Mouse (Mus musculus) ES-E14 (cell line): ENCODE data around the gene Ptx4. TPM values are rescaled to one million over a fixed set of nuclear protein-coding genes. Genes with fewer than 3 reads are reported as not detected.

Experiments used
- DNase-seq: peaks from one replicate; pipeline ENCODE4 v3.0.0-alpha.2; 2013; ENCODE audit warnings: low read depth, low spot score
- H3K27ac ChIP-seq: 2 replicates; pipeline ENCODE4 v1.5.1; 2012; ENCODE audit warnings: low read depth, mild to moderate bottlenecking, low read length, moderate library complexity, mixed read lengths; ENCODE audit not compliant: poor library complexity, insufficient read depth, severe bottlenecking
- H3K36me3 ChIP-seq: 2 replicates; pipeline ENCODE4 v1.6.1; 2012; ENCODE audit warnings: mild to moderate bottlenecking, low read length, moderate library complexity, mixed read lengths; ENCODE audit not compliant: control insufficient read depth, poor library complexity, insufficient read depth, severe bottlenecking
- H3K4me1 ChIP-seq, 2 experiments: fragments of 150-350 bp in 1 of 2; sonication (generic) in 1 of 2; 2 replicates each; pipeline ENCODE4 v1.6.1; 2012; ENCODE audit warnings: low read length in 2 of 2, mild to moderate bottlenecking in 1 of 2, mixed read lengths in 1 of 2; ENCODE audit not compliant: control insufficient read depth in 2 of 2, insufficient read depth in 2 of 2, poor library complexity in 1 of 2
- H3K4me3 ChIP-seq, 2 experiments: fragments of 150-350 bp in 1 of 2; sonication (generic) in 1 of 2; 2 replicates each; pipeline ENCODE4 v1.5.1; 2012; ENCODE audit warnings: low read length in 2 of 2, low read depth in 1 of 2, mild to moderate bottlenecking in 1 of 2, mixed read lengths in 1 of 2; ENCODE audit not compliant: insufficient read depth in 1 of 2, poor library complexity in 1 of 2, severe bottlenecking in 1 of 2
- H3K9ac ChIP-seq: 2 replicates; pipeline ENCODE4 v1.6.1; 2012; ENCODE audit warnings: low read depth, mild to moderate bottlenecking, low read length, mixed read lengths; ENCODE audit not compliant: poor library complexity, insufficient read depth, severe bottlenecking
- H3K9me3 ChIP-seq: fragments of 150-350 bp; sonication (generic); 2 replicates; pipeline ENCODE4 v1.6.1; 2012; ENCODE audit warnings: low read depth, mild to moderate bottlenecking, low read length; ENCODE audit not compliant: control insufficient read depth, insufficient read depth
- CHD2 ChIP-seq: IDR thresholded peaks from 2 replicates; pipeline ENCODE4 v1.6.1; 2014; ENCODE audit warnings: mild to moderate bottlenecking, low read depth, low read length, inconsistent platforms
- HCFC1 ChIP-seq: IDR thresholded peaks from 2 replicates; pipeline ENCODE4 v1.6.1; 2012; ENCODE audit warnings: low read length, inconsistent platforms, borderline replicate concordance; ENCODE audit not compliant: insufficient read depth
- MAFK ChIP-seq: IDR thresholded peaks from 2 replicates; pipeline ENCODE4 v1.6.1; 2014; ENCODE audit warnings: mild to moderate bottlenecking, low read depth, low read length, inconsistent platforms; ENCODE audit not compliant: insufficient read depth
- ZC3H11A ChIP-seq: IDR thresholded peaks from 2 replicates; pipeline ENCODE4 v1.6.1; 2012; ENCODE audit warnings: low read depth, mild to moderate bottlenecking, inconsistent platforms, low read length, borderline replicate concordance
- ZNF384 ChIP-seq: IDR thresholded peaks from 2 replicates; pipeline ENCODE4 v1.6.1; 2012; ENCODE audit warnings: low read depth, low read length, inconsistent platforms
- in situ Hi-C, 2 experiments: fragments of 600-800 bp; cut with MboI; formaldehyde crosslinking; loops; one replicate each; pipeline ENCODE4 v1.15.1; 2025; ENCODE audit warnings: low sequenced_read_pairs in 2 of 2, inconsistent platforms in 1 of 2; ENCODE audit not compliant: unreplicated experiment in 2 of 2
- total RNA-seq: library from RNA; depleted of rRNA; stranded (reverse); fragments of 300-350 nt; gene quantifications from 2 replicates; pipeline ENCODE4 v1.2.3, GENCODE M21; 2012

Gene Ptx4
- total RNA-seq, 1 experiment: not detected

GRCm38 (mm10) chr17:25111739-25112422, 8.7 kb upstream of the Ptx4 start:
- Histone ChIP-seq H3K27ac (no peak overlapping the region), H3K9me3 (no peaks in the 10 kb centered on the region), H3K9ac (no peak overlapping the region), H3K4me1 (peaks cover 2 to 7% of the 10 kb centered on the region in 2 experiments; a peak in 3 of 4 replicates), H3K4me3 (no peak overlapping the region), H3K36me3 (peaks cover 30% of the 10 kb centered on the region; the same call in 1 of the 2 replicates)
- TF ChIP-seq ZNF384: no peak
- no peak for TF ChIP-seq HCFC1
- no peak for TF ChIP-seq MAFK
- TF ChIP-seq CHD2: no peak
- no peak for TF ChIP-seq ZC3H11A
- in situ Hi-C loops: no loop called here
- DNase-seq: no peak

- Histone ChIP-seq H3K4me1 (peaks cover 2 to 7% of the 10 kb centered on the region in 2 experiments; a peak in 3 of 4 replicates), H3K27ac (no peak overlapping the region), H3K36me3 (peaks cover 26% of the 10 kb centered on the region; the same call in 1 of the 2 replicates), H3K9me3 (no peaks in the 10 kb centered on the region), H3K9ac (no peak overlapping the region), H3K4me3 (no peak overlapping the region)
- in situ Hi-C loops: no loop called here
- no peak for DNase-seq
- TF ChIP-seq HCFC1 (no peak), MAFK (no peak), ZC3H11A (no peak), ZNF384 (no peak), CHD2 (no peak)
Measured at GRCm38 (mm10) chr17:25112423-25112810, 8.1 kb upstream of the Ptx4 start.

DNA sequence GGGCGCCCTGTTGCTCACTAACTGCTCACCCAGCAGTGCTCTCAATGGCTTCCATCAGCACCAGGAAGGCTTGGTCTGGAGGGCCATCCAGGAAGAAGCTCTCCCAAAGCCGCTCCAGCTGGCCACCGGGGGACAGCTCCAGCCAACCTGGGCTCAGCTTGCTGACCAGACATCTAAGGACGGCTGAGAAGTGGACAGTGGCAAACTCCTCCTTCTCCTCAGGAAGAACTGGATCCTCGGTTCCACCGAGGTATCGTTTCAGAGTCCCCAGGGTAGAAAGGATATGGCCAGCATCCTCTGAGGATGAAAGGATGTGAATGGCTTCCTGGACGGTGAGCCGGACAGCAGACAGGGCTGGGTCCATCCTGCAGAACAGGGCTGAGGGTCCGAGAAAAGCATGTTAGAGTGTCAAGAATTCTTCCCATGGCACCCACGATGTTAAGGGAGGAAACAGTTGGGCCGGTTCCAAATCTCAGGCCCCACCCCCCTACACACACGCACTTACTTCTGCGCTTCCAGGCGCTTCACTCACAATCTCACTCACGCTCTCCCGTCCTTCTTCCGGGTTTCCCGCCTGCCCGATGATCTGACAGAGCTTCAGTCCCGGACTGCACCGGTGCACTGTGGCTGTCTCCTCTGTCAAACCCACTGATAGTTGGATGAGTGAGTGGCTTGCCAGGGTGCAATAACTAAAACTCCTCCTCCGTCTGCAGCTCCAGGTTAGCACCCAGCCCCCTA, 5.5 kb upstream of the Ptx4 start:
- Histone ChIP-seq H3K9me3 (no peaks in the 10 kb centered on the region), H3K36me3 (peaks cover 17% of the 10 kb centered on the region; the same call in 1 of the 2 replicates), H3K4me3 (peak overlapping the region; percentile 72 to 75), H3K4me1 (peaks cover 2 to 7% of the 10 kb centered on the region in 2 experiments; a peak in 3 of 4 replicates), H3K9ac (peak overlapping the region; percentile 89), H3K27ac (no peak overlapping the region; the same call in 1 of the 2 replicates)
- TF ChIP-seq CHD2 (no peak), HCFC1 (no peak), ZNF384 (no peak), ZC3H11A (no peak), MAFK (no peak)
- peak; percentile 8 for DNase-seq
- in situ Hi-C loops: no loop called here

GRCm38 (mm10) chr17:25115664-25116432, 4.7 kb upstream of the Ptx4 start, which contains the start of gene Telo2:
TSS of gene Telo2 (minus strand) at chr17:25115967.
- H3K9me3 ChIP-seq: no peaks in the 10 kb centered on the region
- DNase-seq: peak; percentile 79
- in situ Hi-C loops: no loop called here
- H3K36me3 ChIP-seq: peaks cover 12% of the 10 kb centered on the region; the same call in 1 of the 2 replicates
- no peak within 1 kb of the TSS; the same call in 1 of the 2 replicates for H3K27ac ChIP-seq
- peak within 1 kb of the TSS; percentile 89 for H3K9ac ChIP-seq
- peaks cover 2 to 7% of the 10 kb centered on the region in 2 experiments; a peak in 3 of 4 replicates for H3K4me1 ChIP-seq
- peak within 1 kb of the TSS; percentile 72 to 75 for H3K4me3 ChIP-seq
- TF ChIP-seq HCFC1: peak; percentile 31; the same call in 1 of the 2 replicates
- TF ChIP-seq MAFK: no peak
- no peak for TF ChIP-seq ZNF384
- TF ChIP-seq ZC3H11A: peak; percentile 98
- no peak for TF ChIP-seq CHD2
